Comparison of ENCODE assay signal across 27 mouse cellular contexts in the genomic region with DNA sequence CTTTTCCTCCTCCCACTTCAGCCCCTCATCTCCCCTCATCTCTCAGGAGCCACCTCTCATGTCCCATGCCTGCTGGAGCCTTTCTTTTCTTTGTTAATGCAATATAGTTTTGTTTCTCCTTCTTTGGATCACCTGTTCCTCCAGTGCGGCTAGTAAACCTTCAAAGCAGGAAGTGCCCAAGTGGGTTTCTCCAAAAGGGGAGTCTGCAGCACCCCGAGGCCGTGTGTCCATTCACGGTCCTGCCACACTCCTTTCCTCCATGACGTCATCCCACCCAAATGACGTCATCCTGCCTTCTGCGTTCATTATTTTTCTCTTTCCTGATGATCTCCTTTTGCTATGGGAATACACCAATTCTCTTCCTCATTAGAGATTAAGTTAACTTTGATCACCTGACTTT. TPM values are rescaled to one million over a fixed set of nuclear protein-coding genes. Genes with fewer than 3 reads are reported as not detected.
DNase-seq lines count a peak whose midpoint lies in the region; ATAC-seq and TF ChIP-seq lines count a peak whose summit lies in the region.
"Had no signal": no experiment of that assay in that cellular context is flagged by ENCODE, and none has a peak within 500 bp of the region (broad histone marks: within the 10 kb centered on the region; RNA-seq: fewer than 3 reads in every experiment).

No protein-coding gene starts in this region.

- intact Hi-C loops in heart, adult 2 months (cut with DNase I): no loop called here

- no peak overlapping the region for H3K4me2 ChIP-seq in heart, embryonic 13.5 days
- no peak overlapping the region for H3K4me2 ChIP-seq in forebrain, embryonic 15.5 days (replicated peaks)
- H3K4me2 ChIP-seq: embryonic facial prominence, embryonic 13.5 days; forebrain, embryonic 12.5 days; hindbrain, embryonic 13.5 days; intestine, embryonic 15.5 days had no signal

- H3K36me3 ChIP-seq in heart, embryonic 13.5 days: 0 out of 2 replicates have a peak, but pooled peaks cover 10% of the 10 kb centered on the region
- H3K36me3 ChIP-seq in heart, adult 2 months (ENCODE audit: control insufficient read depth, insufficient read depth, low read length): peaks cover 8% of the 10 kb centered on the region; the same call in 1 of the 2 replicates
- no peaks in the 10 kb centered on the region for H3K36me3 ChIP-seq in forebrain, embryonic 15.5 days
- H3K36me3 ChIP-seq: heart, embryonic 10.5 days; hindbrain, embryonic 13.5 days; intestine, embryonic 15.5 days had no signal

- no peaks in the 10 kb centered on the region for H3K27me3 ChIP-seq in heart, embryonic 13.5 days (replicated peaks)
- no peaks in the 10 kb centered on the region for H3K27me3 ChIP-seq in heart, adult 2 months (ENCODE audit: control insufficient read depth, insufficient read depth, low read length)
- H3K27me3 ChIP-seq in forebrain, embryonic 15.5 days: no peaks in the 10 kb centered on the region
- H3K27me3 ChIP-seq in cerebellum, adult 2 months (ENCODE audit: control insufficient read depth, insufficient read depth, low read length): no peaks in the 10 kb centered on the region
- H3K27me3 ChIP-seq: embryonic facial prominence, embryonic 13.5 days; forebrain, embryonic 12.5 days; hindbrain, embryonic 13.5 days; intestine, embryonic 15.5 days had no signal

- no peak for TF ChIP-seq POLR2A in heart, adult 2 months (IDR thresholded peaks at IDR 0.05; ENCODE audit: insufficient read depth, low read depth, low read length)
- no peak for TF ChIP-seq POLR2A in cerebellum, adult 2 months (IDR thresholded peaks at IDR 0.05; ENCODE audit: borderline replicate concordance, insufficient read depth, low read length)

- H3K9ac ChIP-seq in heart, embryonic 13.5 days: peak overlapping the region; percentile 44; the same call in 1 of the 2 replicates
- no peak overlapping the region for H3K9ac ChIP-seq in heart, adult 2 months (ENCODE audit: low read depth, low read length)
- no peak overlapping the region for H3K9ac ChIP-seq in forebrain, embryonic 15.5 days (replicated peaks)
- H3K9ac ChIP-seq: embryonic facial prominence, embryonic 13.5 days; forebrain, embryonic 12.5 days; hindbrain, embryonic 13.5 days; intestine, embryonic 15.5 days had no signal

- no peak for ATAC-seq in heart, embryonic 13.5 days (ENCODE audit: extremely low read depth, insufficient number of reproducible peaks, low FRiP score, low TSS enrichment)
- ATAC-seq in hematopoietic stem cell, adult 5-6 weeks (replicated peaks in 1 of 2; ENCODE audit: insufficient read depth in 1 of 2, low FRiP score in 2 of 2, low TSS enrichment in 1 of 2, low read depth in 1 of 2, poor library complexity in 2 of 2, severe bottlenecking in 2 of 2): peak; percentile 42 to 50; a peak in 2 of 4 replicates
- peak; percentile 32 for ATAC-seq in megakaryocyte progenitor cell, adult 5-6 weeks (replicated peaks; ENCODE audit: poor library complexity)
- no peak for ATAC-seq in forebrain, embryonic 15.5 days (replicated peaks)
- ATAC-seq: activated CD4-positive, CD25-positive, alpha-beta regulatory T cell, adult 4 months; forebrain, embryonic 16.5 days; hindbrain, embryonic 16.5 days; intestine, embryonic 15.5 days had no signal

- no peak overlapping the region for H3K4me3 ChIP-seq in heart, embryonic 13.5 days
- H3K4me3 ChIP-seq in heart, adult 2 months: no peak overlapping the region
- no peak overlapping the region for H3K4me3 ChIP-seq in forebrain, embryonic 15.5 days
- no peak overlapping the region for H3K4me3 ChIP-seq in cerebellum, adult 2 months (replicated peaks; ENCODE audit: insufficient read depth, low read depth, low read length)
- H3K4me3 ChIP-seq: embryonic facial prominence, embryonic 10.5 days; embryonic facial prominence, embryonic 13.5 days; erythroblast, embryonic 14.5 days; forebrain, embryonic 12.5 days; gastrocnemius, adult 2 months; heart, embryonic 10.5 days; hindbrain, embryonic 10.5 days; hindbrain, embryonic 13.5 days; intestine, embryonic 15.5 days had no signal

- no peak for DNase-seq in heart, adult 2 months
- no peak for DNase-seq in urinary bladder, postnatal 25 days (ENCODE audit: low spot score)
- DNase-seq in cerebellum, adult 2 months: no peak
- DNase-seq: adrenal gland, postnatal 10 days; adrenal gland, postnatal 36 days; cerebellum, adult 11-12 months; cerebellum, adult 9-11 months; cerebellum, postnatal 25 days; embryo, embryonic 11 days; gastrocnemius, adult 2 months; gastrocnemius, postnatal 14 days; heart, adult 18-20 months had no signal

- no peak for TF ChIP-seq EP300 in heart, adult 2 months (IDR thresholded peaks at IDR 0.05; ENCODE audit: insufficient read depth, low read depth, low read length)

- TF ChIP-seq CTCF in heart, adult 2 months (IDR thresholded peaks at IDR 0.05): no peak
- no peak for TF ChIP-seq CTCF in cerebellum, adult 2 months (IDR thresholded peaks at IDR 0.05; ENCODE audit: borderline replicate concordance, insufficient read depth, low read depth, low read length)

- 61% methylated on average over 7 of the region's 7 CpGs for WGBS in heart, embryonic 13.5 days
- WGBS in heart, adult 2 months: 63% methylated on average over 7 of the region's 7 CpGs
- 77% methylated on average over 7 of the region's 7 CpGs for WGBS in forebrain, embryonic 15.5 days
- whole genome bisulfite sequencing in cerebellum, adult 2 months: 88% methylated on average over 7 of the region's 7 CpGs

- peaks cover 4% of the 10 kb centered on the region for H3K79me2 ChIP-seq in heart, adult 2 months (replicated peaks; ENCODE audit: control insufficient read depth, insufficient read depth, low read length)

- H3K27ac ChIP-seq in heart, embryonic 13.5 days (replicated peaks): 0 out of 2 replicates have a peak overlapping the region, but pooled peaks have one; percentile 12
- no peak overlapping the region for H3K27ac ChIP-seq in heart, adult 2 months
- H3K27ac ChIP-seq in forebrain, embryonic 15.5 days (replicated peaks): no peak overlapping the region
- no peak overlapping the region for H3K27ac ChIP-seq in cerebellum, adult 2 months (ENCODE audit: insufficient read depth, low read length)
- H3K27ac ChIP-seq: embryonic facial prominence, embryonic 10.5 days; embryonic facial prominence, embryonic 13.5 days; forebrain, embryonic 12.5 days; gastrocnemius, adult 2 months; heart, embryonic 10.5 days; hindbrain, embryonic 10.5 days; hindbrain, embryonic 13.5 days; intestine, embryonic 15.5 days had no signal

- H3K4me1 ChIP-seq in heart, embryonic 13.5 days: peaks cover 83% of the 10 kb centered on the region
- peaks cover 15% of the 10 kb centered on the region for H3K4me1 ChIP-seq in heart, adult 2 months (ENCODE audit: control insufficient read depth, insufficient read depth, low read length)
- H3K4me1 ChIP-seq in forebrain, embryonic 15.5 days: peaks cover 29% of the 10 kb centered on the region
- H3K4me1 ChIP-seq in cerebellum, adult 2 months (ENCODE audit: control insufficient read depth, insufficient read depth, low read length): peaks cover 5% of the 10 kb centered on the region

- no peaks in the 10 kb centered on the region for H3K9me3 ChIP-seq in heart, embryonic 13.5 days
- H3K9me3 ChIP-seq in forebrain, embryonic 15.5 days: no peaks in the 10 kb centered on the region
- H3K9me3 ChIP-seq: embryonic facial prominence, embryonic 10.5 days; embryonic facial prominence, embryonic 13.5 days; forebrain, embryonic 12.5 days; heart, embryonic 10.5 days; hindbrain, embryonic 10.5 days; hindbrain, embryonic 13.5 days; intestine, embryonic 15.5 days had no signal

RNA-seq across cellular contexts. Expression of gene Etv6, which starts 20.1 kb away (rescaled TPM):
- polyA plus RNA-seq in heart, embryonic 13.5 days (2015; fragmentation: Nextera tagmentation; extraction: Ambion mirVana): 12.5 and 12.8 TPM in 2 replicates
- total RNA-seq in heart, adult 2 months (2021): 10 to 100 TPM; 11.4 to 14.0 TPM
- polyA plus RNA-seq in heart, adult 2 months (2012; rRNA removed): 9.8 and 12.7 TPM in 2 replicates
- total RNA-seq in hematopoietic stem cell, adult 5-6 weeks (2017): 139 and 157 TPM in 2 replicates
- 124 TPM in 2 replicates for total RNA-seq in megakaryocyte progenitor cell, adult 5-6 weeks (2015)
- total RNA-seq in megakaryocyte progenitor cell, adult 5-6 weeks (2017): 67.1 and 76.4 TPM in 2 replicates
- polyA plus RNA-seq in forebrain, embryonic 15.5 days (2015; fragmentation: Nextera tagmentation; extraction: Ambion mirVana): 5.5 and 6.8 TPM in 2 replicates
- polyA plus RNA-seq in cerebellum, adult 2 months (2012; rRNA removed): 8.9 and 9.1 TPM in 2 replicates

Comparison
In these comparisons a context has a peak if more than half of its experiments do, and no peak if none do; other contexts are left out.
1. ATAC-seq: peak in hematopoietic stem cell, adult 5-6 weeks (2 of 2) and megakaryocyte progenitor cell, adult 5-6 weeks (single experiment); none in heart, embryonic 13.5 days (single experiment) and forebrain, embryonic 15.5 days (single experiment).